Mouse (Mus musculus) neutrophil, adult 59 days (primary cell): ENCODE results near the gene Ltc4s. TPM values are rescaled to one million over a fixed set of nuclear protein-coding genes. Genes with fewer than 3 reads are reported as not detected.

Source experiments
- total RNA-seq, 2 experiments: library from RNA; stranded (reverse); gene quantifications; 1 replicate in 1 of 2; 2 replicates in 1 of 2; pipeline ENCODE4 v1.2.4; 2023

Ltc4s gene
- 1 to 10 TPM in 1 of 2 experiments, under 1 TPM in 1; 0.71 to 1.6 TPM for total RNA-seq

DNA sequence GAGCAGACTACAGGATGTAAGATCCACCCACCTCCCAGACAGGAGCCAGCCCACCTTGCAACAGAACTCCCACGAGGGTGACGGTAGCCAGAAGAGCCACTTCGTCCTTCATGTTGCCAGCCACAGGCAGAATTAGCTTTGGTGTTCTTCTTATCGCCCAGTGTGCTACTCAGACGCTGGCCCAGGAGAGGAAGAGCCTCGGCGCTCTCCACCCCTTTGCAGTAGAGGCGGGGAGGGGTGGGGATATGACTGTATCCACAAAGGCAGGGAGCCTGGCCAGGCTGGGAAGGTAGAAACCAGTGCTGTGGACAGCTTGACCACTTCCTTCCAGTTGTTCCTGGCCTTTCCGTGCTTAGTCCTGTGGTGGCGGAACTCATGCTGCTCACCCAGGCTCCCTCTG is at the start of gene Ltc4s:
Gene Ltc4s (minus strand): TSS at position 293 of the 400 bp plus-strand sequence.

DNA sequence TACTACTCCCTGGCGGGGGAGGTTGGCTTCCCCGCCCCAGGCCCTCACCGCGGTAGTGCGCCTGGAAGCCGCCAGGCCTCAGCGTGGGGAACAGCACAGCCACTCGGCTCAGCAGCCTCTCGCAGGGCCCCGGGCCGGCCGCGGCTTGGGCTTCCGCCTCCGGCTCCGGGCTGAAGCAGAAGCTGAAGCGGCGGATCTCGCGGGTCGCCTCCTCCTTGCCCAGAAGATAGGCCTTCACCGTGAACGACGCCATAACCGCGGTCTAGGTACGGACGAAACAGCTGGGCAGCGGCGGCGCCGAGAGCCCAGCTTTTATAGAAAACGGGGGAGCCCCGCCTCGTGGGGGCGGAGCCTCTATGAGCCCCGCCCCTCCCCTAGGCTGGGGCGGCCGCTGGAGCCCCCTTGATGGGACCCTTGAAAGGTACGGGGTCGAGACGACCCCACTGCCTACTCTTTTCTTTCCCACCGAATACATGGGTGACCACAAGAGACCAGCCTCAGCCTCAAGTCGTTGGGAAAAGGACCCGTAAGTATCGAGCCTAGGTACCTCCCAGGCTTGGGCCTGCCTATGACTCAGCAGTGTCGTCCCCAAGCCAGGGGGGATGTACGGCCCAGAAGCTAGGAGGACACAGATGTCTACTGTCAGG is 27.8 kb downstream of the Ltc4s start, which contains the start of the genes Sqstm1 and Mgat4b:
Gene Sqstm1 (minus strand): TSS at position 323 of the 647 bp plus-strand sequence.
Gene Mgat4b (plus strand): TSS at position 386 of the 647 bp plus-strand sequence.

Other genes with a start within 250 kb of the Ltc4s start
- 100 to 1,000 TPM; 244 to 262 TPM for gene Rnf130, start 213.3 kb downstream of the Ltc4s start, total RNA-seq
- 10 to 100 TPM; 55.4 to 64.1 TPM for gene Tbc1d9b, start 107.2 kb downstream of the Ltc4s start, total RNA-seq
- 1 to 10 TPM; 2.8 to 4.0 TPM for gene Mrnip, start 64.2 kb downstream of the Ltc4s start, total RNA-seq
- gene Sqstm1, start 27.8 kb downstream of the Ltc4s start, total RNA-seq: 100 to 1,000 TPM; 315 to 336 TPM
- gene Mgat4b, start 27.7 kb downstream of the Ltc4s start, total RNA-seq: 10 to 100 TPM; 14.0 to 20.4 TPM
- 10 to 100 TPM; 46.0 to 48.1 TPM for gene Maml1, start 53.7 kb upstream of the Ltc4s start, total RNA-seq
- gene Canx, start 87.1 kb upstream of the Ltc4s start, total RNA-seq: 100 to 1,000 TPM; 152 to 185 TPM
- gene Cby3, start 115.8 kb upstream of the Ltc4s start, total RNA-seq: not detected
- 100 to 1,000 TPM; 424 to 460 TPM for gene Hnrnph1, start 138.4 kb upstream of the Ltc4s start, total RNA-seq
- gene Rufy1, start 192.5 kb upstream of the Ltc4s start, total RNA-seq: 10 to 100 TPM; 24.2 to 32.0 TPM